Mouse (Mus musculus) heart, postnatal 36 days (tissue): ENCODE data around the gene Flt3. TPM values are rescaled to one million over a fixed set of nuclear protein-coding genes. Genes with fewer than 3 reads are reported as not detected.

Experiments
- DNase-seq, 2 experiments: peaks; one replicate each; pipeline ENCODE4 v3.0.0; 2021 to 2022
- intact Hi-C: fragments of 180-260 bp; cut with DNase I; formaldehyde crosslinking; loops from one replicate; pipeline ENCODE4 v1.15.1; 2025
- microRNA-seq, 2 experiments: library from miRNA; unstranded; fragments of <30 nt; microRNA quantifications; one replicate each; pipeline ENCODE4 v1.2.0; 2021; ENCODE audit warnings: borderline number of aligned reads in 2 of 2
- total RNA-seq, 2 experiments: library from RNA; stranded (reverse); gene quantifications; 2 replicates each; pipeline ENCODE4 v1.2.3; 2021

Gene Flt3
- total RNA-seq, 2 experiments from 2014 or later: 0.08 to 0.16 TPM

DNA sequence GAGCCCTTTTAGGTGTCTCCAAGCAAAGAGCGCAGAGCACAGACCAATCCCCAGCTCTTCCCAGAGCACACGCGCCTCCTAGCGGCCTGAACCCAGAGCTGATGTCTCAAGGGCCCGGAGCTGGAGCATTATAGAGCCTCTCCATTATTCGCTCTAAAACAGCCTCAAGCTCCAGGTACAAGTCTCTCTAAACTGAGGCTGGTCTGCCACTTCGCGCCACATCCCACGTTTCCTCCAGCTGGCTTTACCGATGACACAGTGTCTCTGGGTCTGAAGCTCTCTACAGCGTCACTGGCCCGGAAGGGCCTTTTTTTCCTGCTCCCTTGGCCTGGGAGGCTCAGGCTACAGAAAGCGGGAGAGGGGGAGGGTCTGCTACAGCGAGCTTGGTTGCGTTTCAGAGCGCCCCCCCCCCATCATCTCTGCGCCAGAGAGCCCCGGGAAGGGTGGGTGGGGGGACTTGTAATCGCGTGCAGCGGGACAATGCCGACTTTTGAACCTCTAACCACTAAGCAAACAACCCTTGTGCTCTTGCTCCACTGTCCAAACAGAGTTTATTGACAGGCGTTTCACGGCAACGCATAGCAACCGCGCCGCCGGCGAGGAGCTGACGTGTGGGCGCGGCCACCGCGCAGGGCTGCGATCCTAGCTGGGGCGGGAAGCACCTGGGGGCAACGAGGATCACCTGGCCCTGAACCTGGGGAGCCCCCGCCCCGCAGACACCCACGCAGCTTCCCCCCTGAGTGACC is 100.9 kb downstream of the Flt3 start:
- peak; percentile 26 to 29 for DNase-seq
- intact Hi-C loops: no loop called here

DNA sequence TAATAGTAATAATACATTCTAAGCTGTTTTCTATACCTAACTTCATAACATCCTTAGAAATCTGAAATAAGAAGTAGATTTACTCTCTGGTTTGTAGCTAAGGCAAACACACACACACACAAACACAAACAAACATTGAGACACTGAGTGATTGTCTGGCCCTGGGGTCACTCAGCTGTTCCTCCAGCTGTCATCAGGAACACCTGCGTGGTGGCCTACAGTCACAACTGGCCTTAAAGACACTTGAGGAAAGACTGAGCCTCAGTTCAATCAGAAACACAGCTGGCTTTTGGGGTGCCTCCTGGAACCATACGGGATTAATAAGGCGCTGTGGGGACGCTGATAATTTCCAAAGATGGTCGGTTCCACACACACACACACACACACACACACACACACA is 103.0 kb downstream of the Flt3 start:
- no peak for DNase-seq
- intact Hi-C loops: no loop called here

GRCm38 (mm10) chr5:147294121-147294520 is 106.2 kb downstream of the Flt3 start:
- intact Hi-C loops: no loop called here
- no peak for DNase-seq

DNA sequence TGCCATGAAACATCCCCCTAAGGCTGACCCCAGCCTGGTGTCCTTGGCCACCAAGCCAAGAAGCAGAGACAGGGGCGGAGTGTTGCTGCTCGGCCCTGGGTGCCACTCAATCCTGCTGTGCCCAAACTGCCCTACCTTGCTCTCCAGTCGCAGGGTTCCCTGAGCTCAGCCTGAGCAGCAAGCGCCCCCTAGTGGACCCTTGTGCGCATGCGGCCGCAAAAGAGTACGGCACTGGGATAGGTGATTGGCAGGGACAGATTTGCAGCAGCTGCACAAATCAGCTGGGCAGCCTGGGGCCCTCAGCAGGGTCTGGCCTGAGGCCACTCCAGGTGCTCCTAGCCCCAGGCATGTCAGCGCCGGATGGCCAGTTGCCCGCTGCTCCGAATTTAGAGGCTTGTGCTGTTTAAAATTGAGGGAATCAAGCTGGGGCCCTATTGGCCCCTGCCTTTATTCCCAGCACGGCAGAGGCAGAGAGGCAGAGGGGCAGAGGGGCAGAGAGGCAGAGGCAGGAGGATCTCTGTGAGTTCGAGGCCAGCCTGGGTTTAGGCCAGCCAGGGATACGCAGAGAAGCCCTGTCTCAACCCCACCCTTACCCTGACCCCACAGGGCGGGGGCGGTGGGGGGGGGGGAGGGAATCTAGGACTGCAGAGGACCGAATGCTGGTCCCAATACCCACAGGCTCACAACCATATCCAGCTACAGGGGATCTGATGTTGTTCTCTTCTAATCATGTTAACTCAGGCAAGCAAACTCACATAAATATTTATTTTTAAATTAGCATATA is 107.0 kb downstream of the Flt3 start:
- DNase-seq: peak; percentile 33 to 54
- intact Hi-C loops: no loop called here

GRCm38 (mm10) chr5:147292506-147293120 is 107.7 kb downstream of the Flt3 start:
- DNase-seq: no peak
- intact Hi-C loops: no loop called here

GRCm38 (mm10) chr5:147291764-147292505 is 108.4 kb downstream of the Flt3 start:
- intact Hi-C loops: no loop called here
- no peak for DNase-seq

DNA sequence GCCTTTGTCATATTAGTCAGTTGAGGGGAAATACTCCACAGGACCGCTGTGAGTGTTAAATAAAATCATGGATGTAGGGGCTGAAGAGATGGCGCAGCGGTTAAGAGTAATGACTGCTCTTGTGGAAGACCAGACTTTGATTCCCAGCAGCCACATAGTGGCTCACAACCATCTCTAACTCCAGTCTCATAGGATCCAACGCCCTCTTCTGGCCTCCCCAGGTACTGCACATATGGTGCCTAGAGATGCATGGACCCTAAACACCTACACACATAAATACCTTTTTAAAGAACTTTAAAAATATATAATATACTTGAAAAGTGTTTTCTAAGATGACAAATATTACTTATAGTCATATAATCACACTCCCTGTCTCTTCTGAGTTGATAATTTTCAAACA is 115.9 kb downstream of the Flt3 start:
- no peak for DNase-seq
- intact Hi-C loops: no loop called here

Small RNA genes lying within 50 kb of the gene (microRNA-seq; reads per million reads assigned to microRNA genes)
- gene Mir7k: 0 to 0.72 reads per million in 2 experiments

Other genes starting within 250 kb of the Flt3 start
- not detected for gene Gsx1, start 211.8 kb downstream of the Flt3 start, total RNA-seq
- not detected for gene Pdx1, start 130.5 kb downstream of the Flt3 start, total RNA-seq
- gene Cdx2, start 93.2 kb downstream of the Flt3 start, total RNA-seq: not detected
- not detected for gene Urad, start 78.0 kb downstream of the Flt3 start, total RNA-seq
- gene Pan3, start 29.7 kb upstream of the Flt3 start, total RNA-seq: 10 to 100 TPM; 26.8 to 36.1 TPM